Mouse (Mus musculus): Measurements from ENCODE around the gene Cx3cr1.
A peak's percentile ranks its signal among the peaks of the same experiment; 100 is the strongest.
"Not testable (repeated sequence)": the region's sequence is repeated elsewhere in the genome, so short reads cannot be mapped to it uniquely, and the experiment has no call there.

Cx3cr1 gene

GRCm38 (mm10) chr9:120069779-120070178 is at the start of gene Cx3cr1:
TSS of gene Cx3cr1 (minus strand) at chr9:120069879.
- DNase-seq (ENCODE audit: low spot score) = no peak

DNA sequence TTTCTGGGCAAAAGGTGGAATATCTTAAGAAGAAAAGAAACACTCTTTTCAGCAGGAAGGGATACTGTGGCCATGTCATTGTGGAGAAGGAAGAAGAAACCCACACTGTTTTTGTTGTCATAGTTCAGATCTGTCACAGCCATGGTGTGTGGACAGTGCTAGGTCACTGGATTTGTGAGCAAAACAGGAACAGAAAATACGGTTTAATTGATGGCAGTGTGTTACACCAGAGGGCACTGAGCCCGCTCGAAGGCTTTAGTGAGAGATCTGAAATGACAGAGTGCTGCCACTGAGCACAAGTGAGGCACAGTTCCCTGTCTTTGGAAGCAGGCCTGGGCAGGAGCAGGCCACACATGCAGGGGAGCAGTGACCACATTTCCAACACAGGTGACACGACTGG is 48.5 kb upstream of the Cx3cr1 start:
- DNase-seq (ENCODE audit: low spot score) = no peak

GRCm38 (mm10) chr9:120116184-120116624 is 46.5 kb upstream of the Cx3cr1 start:
- no peak for DNase-seq (ENCODE audit: low spot score)

DNA sequence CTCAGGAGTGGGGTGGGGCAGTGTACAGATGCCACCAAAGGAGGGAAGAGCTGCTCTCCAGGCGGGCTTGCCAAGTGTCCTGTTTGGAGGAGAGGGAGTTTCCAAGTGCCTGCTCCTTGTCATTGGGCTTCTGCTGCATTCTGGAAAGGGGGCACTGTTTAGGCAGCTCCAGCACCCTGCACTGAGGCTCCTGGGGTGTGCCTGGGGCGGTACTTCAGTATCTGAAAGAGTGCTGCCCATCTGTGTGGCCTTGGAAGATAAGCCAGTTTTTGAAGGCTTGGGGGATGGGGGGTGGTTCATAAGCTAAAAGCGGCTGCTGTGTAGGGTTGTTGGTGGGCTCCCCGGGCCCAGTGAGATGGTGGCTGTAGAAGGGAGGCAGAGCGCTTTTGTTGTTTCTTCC is 45.9 kb upstream of the Cx3cr1 start:
- peak; percentile 33 for DNase-seq (ENCODE audit: low spot score)

- no peak for DNase-seq (ENCODE audit: low spot score)
Observed at GRCm38 (mm10) chr9:120114789-120115151, 45.1 kb upstream of the Cx3cr1 start.

DNA sequence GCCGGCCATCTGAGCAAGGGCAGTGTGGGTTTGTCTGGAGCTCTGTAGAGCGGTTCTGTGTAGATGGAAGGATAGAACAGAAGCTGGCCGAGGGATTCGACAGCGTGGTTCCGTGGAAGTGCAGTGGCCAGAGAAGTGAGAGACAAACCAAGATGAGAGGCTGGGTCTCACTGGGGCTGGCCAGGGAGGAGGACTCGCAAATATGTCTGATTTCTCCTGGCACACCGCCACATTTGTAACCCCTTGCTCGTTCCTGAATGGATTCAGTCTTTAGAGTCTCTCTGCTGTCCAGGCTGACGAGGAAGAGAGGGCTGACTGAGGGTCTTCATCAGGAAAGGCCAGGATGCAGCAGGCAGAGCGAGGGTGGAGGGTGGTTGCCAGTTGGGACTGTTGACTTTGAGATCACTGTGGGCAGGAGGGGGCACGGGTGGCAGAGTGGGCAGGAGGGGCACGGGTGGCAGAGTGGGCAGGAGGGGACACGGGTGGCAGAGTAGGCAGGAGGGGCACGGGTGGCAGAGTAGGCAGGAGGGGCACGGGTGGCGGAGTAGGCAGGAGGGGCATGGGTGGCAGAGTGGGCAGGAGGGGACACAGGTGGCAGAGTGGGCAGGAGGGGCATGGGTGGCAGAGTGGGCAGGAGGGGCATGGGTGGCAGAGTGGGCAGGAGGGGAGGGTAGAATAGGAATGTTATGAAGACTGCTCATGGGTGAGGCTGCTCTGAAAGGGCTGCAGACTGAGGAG is 44.5 kb upstream of the Cx3cr1 start:
- no peak for DNase-seq (ENCODE audit: low spot score)

DNA sequence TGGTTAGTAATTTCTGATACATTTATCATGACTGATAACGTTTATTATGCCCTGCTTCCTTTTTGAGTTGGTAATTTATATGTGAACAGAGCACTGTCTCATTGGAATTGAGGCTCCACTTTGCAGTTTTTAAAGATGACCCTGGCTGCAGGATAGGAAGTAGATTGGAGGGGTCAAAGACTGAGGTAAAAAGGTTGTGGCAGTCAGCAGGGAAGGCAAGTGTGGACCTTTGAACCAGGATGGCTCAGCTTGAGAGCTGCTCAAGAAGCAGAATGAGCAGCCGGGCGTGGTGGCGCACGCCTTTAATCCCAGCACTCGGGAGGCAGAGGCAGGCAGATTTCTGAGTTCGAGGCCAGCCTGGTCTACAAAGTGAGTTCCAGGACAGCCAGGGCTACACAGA is 43.8 kb upstream of the Cx3cr1 start:
- DNase-seq (ENCODE audit: low spot score) = no peak

DNA sequence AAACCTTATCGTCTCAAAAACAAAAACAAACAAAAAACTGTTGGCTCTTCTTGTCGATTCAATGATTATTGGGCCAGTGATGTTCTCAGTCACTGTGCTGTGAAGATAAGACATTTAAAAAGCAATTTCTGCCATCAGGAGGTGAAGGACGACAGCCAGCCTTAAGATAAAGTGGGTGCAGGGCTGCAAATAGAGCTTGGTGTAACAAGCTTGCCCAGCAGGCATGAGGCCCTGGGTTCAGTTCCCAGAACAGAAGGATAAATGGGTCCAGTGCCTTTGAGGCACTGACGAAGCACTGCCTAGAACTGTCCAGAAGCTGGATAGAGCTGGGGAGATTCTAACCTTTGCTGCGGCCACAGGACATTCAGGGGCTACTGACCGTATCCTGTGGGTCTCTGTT is 42.8 kb upstream of the Cx3cr1 start:
- no peak for DNase-seq (ENCODE audit: low spot score)

DNA sequence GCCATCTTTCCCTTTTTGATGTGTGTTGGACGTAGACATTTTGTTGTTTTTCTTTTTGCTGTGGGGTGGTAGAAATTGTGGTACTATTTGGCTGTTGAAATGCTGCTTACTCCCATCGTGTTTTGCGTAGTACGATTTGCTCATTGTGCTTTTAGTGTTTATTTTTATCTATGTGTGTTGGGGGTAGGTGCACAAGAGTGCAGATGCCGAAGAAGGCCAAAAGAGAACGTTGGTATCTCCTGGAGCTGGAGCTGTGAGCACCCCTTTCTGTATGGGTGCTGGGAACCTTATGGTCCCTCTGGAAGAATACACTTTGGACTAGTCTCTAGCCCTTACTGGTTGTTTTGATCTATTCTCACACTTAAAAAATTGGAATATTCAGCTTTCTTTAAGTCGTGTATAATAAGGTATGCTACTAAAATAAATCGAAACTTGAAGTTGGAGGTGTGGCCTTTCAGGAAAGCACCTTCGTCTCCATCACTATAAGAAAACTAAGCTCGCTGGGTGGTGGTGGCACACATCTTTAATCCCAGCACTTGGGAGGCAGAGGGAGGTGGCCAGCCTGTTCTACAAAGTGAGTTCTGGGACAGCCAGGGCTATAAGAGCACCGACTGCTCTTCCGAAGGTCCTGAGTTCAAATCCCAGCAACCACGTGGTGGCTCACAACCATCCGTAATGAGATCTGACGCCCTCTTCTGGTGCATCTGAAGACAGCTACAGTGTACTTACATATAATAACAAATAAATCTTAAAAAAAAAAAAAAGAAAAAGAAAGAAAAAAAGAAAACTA is 41.7 kb upstream of the Cx3cr1 start:
- no peak for DNase-seq (ENCODE audit: low spot score)

DNA sequence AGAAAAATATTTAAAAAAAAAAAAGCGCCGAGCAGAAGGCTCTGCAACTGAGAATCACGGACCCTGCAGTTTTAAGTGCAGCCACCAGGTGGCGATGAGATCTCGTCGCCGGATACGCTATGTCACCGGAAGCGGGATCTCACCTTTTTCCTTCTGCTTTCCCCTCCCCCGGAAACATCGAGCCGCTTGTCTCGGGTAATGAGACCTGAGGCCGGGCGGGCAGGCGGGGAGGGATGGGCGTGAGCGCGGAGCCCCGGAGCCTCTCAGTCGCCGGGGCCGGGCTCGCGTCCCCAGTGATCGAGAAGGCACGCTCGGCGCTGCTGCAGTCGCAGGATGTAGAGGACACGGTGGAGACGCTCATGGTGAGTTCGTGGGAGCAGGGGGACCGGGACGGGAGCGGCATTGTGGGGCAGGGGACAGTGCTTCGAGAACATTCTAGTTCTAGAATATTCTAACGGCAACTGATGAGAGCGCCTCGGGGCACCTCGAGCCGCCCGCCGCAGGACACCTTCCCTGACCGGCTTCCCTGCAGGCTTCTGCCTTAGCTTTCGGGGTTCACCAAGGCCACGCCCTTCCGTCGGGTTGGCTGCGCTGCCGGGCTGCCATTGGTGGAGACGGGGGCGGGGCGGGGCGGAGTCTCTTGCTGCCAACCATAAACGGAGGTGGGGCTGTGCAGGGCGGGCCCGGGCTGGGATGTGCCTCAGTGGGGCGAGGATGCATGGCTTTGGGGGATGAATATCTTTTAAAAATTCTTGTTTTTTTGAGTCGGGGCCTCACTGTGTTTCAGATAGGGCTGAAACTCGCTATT is 40.7 kb upstream of the Cx3cr1 start, which contains the start of gene Slc25a38:
Slc25a38 (plus strand) TSS at position 164 of the 808 bp plus-strand sequence.
- peak; percentile 94 for DNase-seq (ENCODE audit: low spot score)

GRCm38 (mm10) chr9:120108953-120109352 is 39.3 kb upstream of the Cx3cr1 start:
- DNase-seq (ENCODE audit: low spot score) = not testable (repeated sequence)

DNA sequence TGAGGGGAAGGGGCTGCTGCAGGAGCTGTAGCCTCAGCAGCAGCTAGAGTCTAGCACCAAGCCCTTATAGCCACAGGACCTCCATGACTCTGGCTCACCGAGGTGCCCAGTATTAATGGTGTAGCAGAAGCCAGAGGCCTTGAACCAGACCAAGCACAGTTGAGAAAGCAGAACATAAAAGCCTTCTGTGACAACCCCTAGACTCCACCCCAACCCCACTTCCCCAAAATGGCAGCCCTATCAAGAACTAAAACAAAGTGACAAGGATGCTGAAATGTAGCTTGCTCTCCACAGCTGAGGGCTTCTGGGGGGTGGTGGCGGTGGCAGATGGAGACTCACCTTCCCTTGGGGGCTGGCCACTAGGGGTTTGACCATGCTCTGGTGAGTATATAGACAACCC is 31.5 kb upstream of the Cx3cr1 start:
- DNase-seq (ENCODE audit: low spot score) = no peak

- no peak for DNase-seq (ENCODE audit: low spot score)
Observed at GRCm38 (mm10) chr9:120099304-120099703, 29.6 kb upstream of the Cx3cr1 start.

GRCm38 (mm10) chr9:120098682-120099081 is 29.0 kb upstream of the Cx3cr1 start:
- peak; percentile 44 for DNase-seq (ENCODE audit: low spot score)

- DNase-seq (ENCODE audit: low spot score) = no peak
Observed at GRCm38 (mm10) chr9:120095886-120096285, 26.2 kb upstream of the Cx3cr1 start.

DNA sequence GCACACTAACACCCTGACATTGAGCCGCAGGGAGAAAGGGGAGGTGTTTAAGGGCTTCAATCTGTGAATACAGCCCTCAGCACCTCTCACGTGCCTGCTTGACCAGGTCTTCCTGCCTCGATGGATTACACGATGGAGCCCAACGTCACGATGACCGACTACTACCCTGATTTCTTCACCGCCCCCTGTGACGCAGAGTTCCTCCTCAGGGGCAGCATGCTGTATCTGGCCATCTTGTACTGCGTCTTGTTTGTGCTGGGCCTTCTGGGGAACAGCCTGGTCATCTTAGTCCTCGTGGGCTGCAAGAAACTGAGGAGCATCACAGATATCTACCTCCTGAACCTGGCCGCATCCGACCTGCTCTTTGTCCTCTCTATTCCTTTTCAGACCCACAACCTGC is 24.0 kb upstream of the Cx3cr1 start:
- DNase-seq (ENCODE audit: low spot score) = no peak

- no peak for DNase-seq (ENCODE audit: low spot score)
Observed at GRCm38 (mm10) chr9:120091696-120092238, 22.1 kb upstream of the Cx3cr1 start, which contains the start of gene Ccr8. TSS of gene Ccr8 (plus strand) at chr9:120092114.

DNA sequence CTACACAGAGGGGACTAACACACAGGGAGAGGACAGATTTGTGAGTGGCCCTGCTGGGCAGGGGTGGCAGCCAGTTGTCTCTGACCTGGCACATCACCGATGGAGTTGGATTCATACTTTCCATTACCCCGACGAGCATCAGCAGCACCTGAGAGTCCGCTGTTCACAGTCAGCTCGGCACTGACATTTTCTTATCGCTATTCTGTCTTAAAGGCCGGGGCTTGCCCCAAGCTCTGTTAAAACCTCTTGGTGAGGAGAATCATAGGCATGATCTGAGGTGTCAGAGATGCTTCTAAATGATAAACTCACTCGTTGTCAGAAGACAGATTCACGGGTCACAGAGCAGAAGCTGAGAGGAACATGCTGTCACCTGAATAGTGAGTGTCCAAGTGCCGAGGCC is 21.4 kb upstream of the Cx3cr1 start:
- no peak for DNase-seq (ENCODE audit: low spot score)

DNA sequence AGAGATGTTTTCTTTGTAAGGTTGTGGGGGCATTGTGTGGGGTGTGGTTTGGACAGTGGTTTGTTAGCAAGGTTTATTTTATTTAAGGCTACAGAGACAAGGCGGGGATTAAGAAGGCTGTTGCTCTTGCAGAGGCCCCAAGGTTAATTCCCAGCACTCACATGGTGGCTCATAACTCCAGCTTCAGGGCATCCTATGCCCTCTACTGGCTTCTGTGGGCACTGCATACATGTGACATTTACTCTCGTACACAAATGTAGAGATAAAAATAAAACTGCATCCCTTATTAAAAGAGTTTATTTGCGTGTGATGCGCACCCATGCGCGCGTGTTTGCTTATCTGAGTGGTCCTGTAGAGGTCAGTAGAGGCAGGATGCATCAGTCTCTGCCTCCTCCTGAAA is 19.4 kb upstream of the Cx3cr1 start:
- no peak for DNase-seq (ENCODE audit: low spot score)

GRCm38 (mm10) chr9:120084406-120084805 is 14.7 kb upstream of the Cx3cr1 start:
- no peak for DNase-seq (ENCODE audit: low spot score)

- no peak for DNase-seq (ENCODE audit: low spot score)
Observed at GRCm38 (mm10) chr9:120083158-120083894, 13.6 kb upstream of the Cx3cr1 start.
